Mouse (Mus musculus) lung, postnatal 25 days (tissue): Measurements from ENCODE around the gene C030005K15Rik.
"Not testable (repeated sequence)": the region's sequence is repeated elsewhere in the genome, so short reads cannot be mapped to it uniquely, and the experiment has no call there.

Experiments used
- DNase-seq: peaks from one replicate; pipeline ENCODE4 v3.0.0; 2022; ENCODE audit warnings: low spot score

Gene C030005K15Rik

DNA sequence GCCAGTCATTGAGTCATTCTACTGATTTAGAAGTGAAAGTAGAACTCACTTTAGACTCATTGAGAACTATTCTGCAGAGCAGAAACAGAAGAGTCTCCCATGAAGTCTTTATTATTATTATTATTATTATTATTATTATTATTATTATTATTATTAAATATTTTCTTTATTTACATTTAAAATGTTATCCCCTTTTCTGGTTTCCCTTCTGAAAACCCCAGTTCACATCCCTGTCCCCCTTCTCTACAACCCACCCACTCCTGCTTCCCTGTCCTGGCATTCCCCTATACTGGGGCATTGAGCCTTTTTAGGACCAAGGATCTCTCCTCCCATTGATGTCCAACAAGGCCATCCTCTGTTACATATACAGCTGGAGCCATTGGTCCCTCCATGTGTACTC lies at the start of gene C030005K15Rik:
Gene C030005K15Rik (minus strand): TSS at position 101 of the 400 bp plus-strand sequence.
- DNase-seq, result not testable (repeated sequence)

DNA sequence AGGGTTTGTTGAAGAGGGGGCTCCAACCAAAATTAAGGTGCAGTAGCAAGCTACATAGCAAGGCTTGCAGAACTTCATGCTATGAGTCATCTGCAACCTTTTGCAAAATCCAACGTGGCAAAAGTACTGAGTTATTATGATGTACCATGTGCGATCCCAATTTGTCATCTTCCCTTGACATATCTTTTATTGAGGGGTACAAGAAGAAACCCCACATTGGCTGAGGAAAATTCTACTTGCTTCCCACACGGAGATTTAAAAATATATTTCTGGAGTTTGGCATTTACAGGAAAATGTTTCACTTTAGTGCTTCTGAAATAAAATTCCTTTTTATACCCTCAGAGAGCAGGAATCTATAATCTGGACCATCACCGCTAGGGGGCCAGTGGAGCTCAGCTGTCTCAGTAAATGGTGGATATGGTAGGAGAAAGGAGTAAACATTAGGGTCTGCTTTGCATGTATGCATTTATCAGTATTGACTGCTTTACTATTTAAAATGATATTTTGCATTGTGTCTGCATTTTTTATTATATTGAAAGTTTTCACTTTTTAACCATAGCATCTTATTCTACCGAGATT lies 41.7 kb upstream of the C030005K15Rik start:
- no peak for DNase-seq

GRCm38 (mm10) chr10:97753821-97754220 lies 27.3 kb upstream of the C030005K15Rik start:
- DNase-seq, result no peak

DNA sequence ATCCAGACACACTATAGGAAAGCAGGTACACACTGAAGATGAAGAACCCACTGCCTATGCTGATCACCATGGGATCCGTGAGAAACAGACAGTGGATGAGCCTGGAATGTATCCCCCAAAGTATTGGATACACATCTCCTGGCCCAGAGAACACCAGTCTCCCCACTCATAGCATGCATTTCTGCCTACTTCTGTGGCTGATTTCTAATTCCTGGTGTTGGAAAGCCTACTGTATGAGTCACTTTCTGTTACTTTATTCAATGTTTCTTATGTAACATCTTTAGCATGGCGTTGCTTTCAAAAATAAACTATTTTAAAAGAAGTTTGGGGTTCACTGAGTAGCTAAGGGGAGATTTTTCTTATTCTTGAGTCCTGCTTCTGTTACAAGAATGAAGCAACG lies 20.7 kb upstream of the C030005K15Rik start:
- DNase-seq, result no peak

- no peak for DNase-seq
These were observed 626 bp downstream of the C030005K15Rik start for GRCm38 (mm10) chr10:97725929-97726328.

- DNase-seq, result no peak
These were observed 3.8 kb downstream of the C030005K15Rik start for GRCm38 (mm10) chr10:97722709-97723108.

DNA sequence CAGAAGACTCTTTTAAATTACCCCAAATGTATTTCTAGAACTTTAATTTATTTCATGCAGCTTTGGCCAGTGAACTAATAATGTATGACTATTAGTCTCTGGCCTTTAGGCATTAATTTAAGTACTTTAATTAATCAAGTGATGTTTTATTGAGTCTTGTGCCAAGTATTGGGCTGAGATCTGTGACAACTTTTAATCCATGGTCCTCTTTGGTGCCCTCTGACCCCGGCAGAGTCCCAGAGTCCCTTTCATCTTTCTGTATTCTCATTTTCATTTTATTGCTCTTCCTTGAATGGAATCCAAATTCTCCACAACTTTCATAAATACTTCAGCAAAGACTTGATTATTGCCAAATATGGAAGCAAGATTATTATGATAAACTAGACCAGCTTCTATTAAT lies 5.9 kb downstream of the C030005K15Rik start:
- DNase-seq, result no peak

- no peak for DNase-seq
These were observed 8.5 kb downstream of the C030005K15Rik start for GRCm38 (mm10) chr10:97718021-97718420.

GRCm38 (mm10) chr10:97717233-97717632 lies 9.3 kb downstream of the C030005K15Rik start:
- DNase-seq, result no peak

DNA sequence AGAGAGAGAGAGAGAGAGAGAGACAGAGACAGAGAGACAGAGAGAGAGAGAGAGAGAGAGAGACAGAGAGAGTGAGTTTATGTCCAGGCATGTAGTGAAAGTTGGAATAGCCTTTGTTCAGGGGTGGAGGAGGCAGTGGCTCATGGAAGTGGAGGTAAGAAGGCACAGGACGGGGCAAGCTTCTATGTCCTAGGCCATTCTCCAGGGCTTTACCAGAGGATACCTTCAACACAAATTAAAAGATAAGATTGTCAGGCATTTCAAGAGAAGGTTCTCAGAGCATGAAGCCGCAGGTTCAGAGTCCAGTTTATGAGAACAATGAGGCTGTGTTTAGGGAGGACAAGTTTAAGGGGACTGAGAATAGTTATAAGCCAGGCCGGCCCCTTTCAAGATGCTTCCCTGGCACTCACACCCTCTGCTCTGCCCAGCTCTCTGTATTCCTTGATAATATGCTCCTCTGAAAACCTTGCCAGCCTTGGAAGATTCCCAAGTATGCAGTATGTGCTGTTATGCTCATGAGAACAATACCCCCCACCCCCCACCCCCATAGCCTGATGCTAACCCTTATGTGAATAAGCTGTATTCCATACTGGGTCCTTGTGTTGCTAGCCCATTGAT lies 11.2 kb downstream of the C030005K15Rik start:
- no peak for DNase-seq

GRCm38 (mm10) chr10:97714584-97714983 lies 12.0 kb downstream of the C030005K15Rik start:
- DNase-seq, result no peak

GRCm38 (mm10) chr10:97712687-97713086 lies 13.9 kb downstream of the C030005K15Rik start:
- peak; percentile 12 for DNase-seq

DNA sequence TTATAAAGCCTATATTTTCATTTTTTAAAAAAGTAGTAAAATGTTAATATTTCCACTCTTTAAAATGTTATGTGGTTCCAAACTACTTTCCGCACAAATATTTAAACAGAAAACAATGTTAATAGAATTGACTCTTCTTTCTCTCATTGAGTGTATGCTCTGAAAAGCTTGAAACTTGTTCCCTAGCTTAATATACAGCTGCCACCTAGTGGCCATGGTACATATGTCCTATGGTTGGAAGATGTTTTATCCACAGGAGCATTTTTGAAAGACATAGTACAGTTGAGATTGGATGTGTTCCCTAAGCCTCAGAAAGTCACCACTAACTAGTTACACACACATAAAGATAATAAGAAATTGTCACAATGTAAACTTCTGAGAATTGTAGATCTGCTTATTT lies 22.0 kb downstream of the C030005K15Rik start:
- DNase-seq, result peak; percentile 23

GRCm38 (mm10) chr10:97702321-97702720 lies 24.2 kb downstream of the C030005K15Rik start:
- no peak for DNase-seq

DNA sequence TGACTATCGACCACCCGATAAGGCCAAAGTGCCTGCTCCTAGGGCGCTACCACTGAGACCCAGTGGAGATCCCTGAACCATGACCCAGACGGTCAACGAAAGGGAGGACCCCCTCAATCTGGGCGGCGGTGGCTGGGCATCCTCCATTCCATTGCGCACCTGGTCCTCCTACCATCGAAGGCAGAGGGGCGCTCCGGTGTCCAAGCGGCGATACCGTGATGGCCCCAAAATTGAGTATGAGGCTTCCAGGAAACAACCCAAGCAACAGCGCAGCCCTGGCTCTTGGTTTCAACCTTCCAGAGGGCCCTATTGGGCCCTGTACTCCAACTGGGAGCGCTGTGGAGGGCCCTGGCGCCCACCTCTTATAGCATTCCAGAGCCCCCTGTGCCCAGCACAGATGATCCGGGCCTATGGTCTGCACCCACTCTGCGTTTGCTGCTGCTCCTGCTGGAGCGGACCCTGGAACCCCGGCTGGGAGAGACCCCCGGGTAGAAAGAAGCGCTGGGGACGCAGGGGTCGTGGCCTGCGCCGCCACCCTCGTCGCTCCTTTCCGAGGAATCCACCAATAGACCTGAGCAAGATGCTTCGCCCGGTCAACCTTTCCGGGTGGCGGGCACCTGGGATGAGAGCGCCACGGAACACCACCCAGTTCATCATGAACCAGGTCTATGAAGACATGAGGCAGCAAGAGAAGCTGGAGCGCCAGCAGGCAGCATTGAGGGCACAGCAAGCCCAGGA lies 33.0 kb downstream of the C030005K15Rik start:
- no peak for DNase-seq

DNA sequence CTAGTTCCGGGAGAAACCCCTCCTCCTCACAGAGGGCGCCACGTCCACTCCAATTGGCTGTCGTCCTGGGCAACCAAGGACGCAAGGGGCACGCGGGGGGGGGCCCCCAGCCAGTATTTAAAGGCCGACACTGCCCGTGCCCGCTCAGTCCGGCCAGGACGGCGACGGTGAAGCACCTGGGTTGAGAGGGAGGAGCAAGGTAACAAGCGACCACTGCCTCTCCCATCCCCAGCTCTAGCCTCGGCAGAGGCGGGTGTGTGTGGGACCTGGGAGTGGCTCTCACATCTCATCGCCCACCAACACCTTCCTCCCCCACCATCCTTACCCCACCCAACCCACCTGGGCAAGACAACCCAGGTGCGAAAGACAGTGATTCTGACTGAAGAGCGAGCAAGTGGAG lies 33.6 kb downstream of the C030005K15Rik start, which contains the start of gene Ccer1:
Gene Ccer1 (plus strand): TSS at position 147 of the 400 bp plus-strand sequence.
- DNase-seq, result no peak

GRCm38 (mm10) chr10:97689425-97689824 lies 37.1 kb downstream of the C030005K15Rik start:
- DNase-seq, result no peak

DNA sequence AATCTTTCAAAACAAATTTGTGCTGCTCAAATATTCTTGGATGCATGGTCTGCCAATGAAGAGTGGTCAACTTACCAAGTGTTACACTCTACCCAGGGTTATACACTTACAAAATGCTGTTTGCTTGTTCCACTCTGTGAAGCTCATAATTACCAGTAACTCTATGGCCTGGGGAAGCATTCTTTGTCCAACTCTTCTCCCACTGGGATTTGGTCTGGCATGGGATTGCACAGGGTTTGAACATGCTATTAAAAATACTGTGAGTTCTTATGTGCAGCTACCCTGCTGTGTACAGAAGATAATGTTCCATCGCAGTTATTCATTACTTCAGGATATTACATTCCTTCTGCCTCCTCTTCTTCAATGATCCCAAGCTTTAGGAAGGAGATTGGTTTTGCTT lies 39.4 kb downstream of the C030005K15Rik start:
- DNase-seq, result no peak

DNA sequence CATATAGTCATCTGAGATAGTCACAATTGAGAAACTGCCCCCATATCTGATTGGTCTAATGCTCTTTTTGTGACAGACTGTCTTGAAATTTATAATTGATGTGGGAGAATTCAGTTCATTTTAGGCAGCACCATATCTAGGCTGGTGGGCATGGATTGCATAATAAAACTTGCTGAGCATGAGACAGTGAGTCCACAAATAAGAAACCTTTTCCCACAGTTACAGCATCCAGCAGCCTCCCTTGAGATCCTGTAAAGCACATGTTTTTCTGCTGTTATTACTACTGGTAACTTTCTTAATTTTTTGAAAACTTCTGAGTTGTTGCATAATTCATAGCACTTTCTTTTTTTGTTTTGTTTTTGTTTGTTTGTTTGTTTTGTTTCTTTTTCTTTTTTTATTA lies 43.6 kb downstream of the C030005K15Rik start:
- no peak for DNase-seq
